Mouse (Mus musculus): ENCODE measurements at regions not wholly inside any gene's neighbourhood (a gene's known extent, or its start where the extent isn't known, plus 50 kb on each side); places are given as distances from the start of the nearest gene placed in this dataset.

- DNase-seq (ENCODE audit: low spot score), result no peak
Observed at GRCm38 (mm10) chr5:119289808-119290207, 380.7 kb upstream of the Tbx3 start.

- no peak for DNase-seq (ENCODE audit: low spot score)
Observed at GRCm38 (mm10) chr5:119292323-119292722, 378.1 kb upstream of the Tbx3 start.

- DNase-seq (ENCODE audit: low spot score), result no peak
Observed at GRCm38 (mm10) chr5:119292889-119293288, 377.6 kb upstream of the Tbx3 start.

- DNase-seq (ENCODE audit: low spot score), result no peak
Observed at GRCm38 (mm10) chr5:119299311-119299710, 371.2 kb upstream of the Tbx3 start.

- DNase-seq (ENCODE audit: low spot score), result no peak
Observed at GRCm38 (mm10) chr5:119300106-119300505, 370.4 kb upstream of the Tbx3 start.

- DNase-seq (ENCODE audit: low spot score), result no peak
Observed at GRCm38 (mm10) chr5:119301539-119301938, 368.9 kb upstream of the Tbx3 start.

GRCm38 (mm10) chr5:119304721-119305120 lies 365.7 kb upstream of the Tbx3 start:
- no peak for DNase-seq (ENCODE audit: low spot score)

GRCm38 (mm10) chr5:119307768-119308167 lies 362.7 kb upstream of the Tbx3 start:
- DNase-seq (ENCODE audit: low spot score), result no peak

GRCm38 (mm10) chr5:119310178-119310930 lies 360.1 kb upstream of the Tbx3 start:
- DNase-seq (ENCODE audit: low spot score), result no peak

GRCm38 (mm10) chr5:119312808-119313207 lies 357.7 kb upstream of the Tbx3 start:
- no peak for DNase-seq (ENCODE audit: low spot score)

- DNase-seq (ENCODE audit: low spot score), result no peak
Observed at GRCm38 (mm10) chr5:119315149-119315548, 355.3 kb upstream of the Tbx3 start.

- DNase-seq (ENCODE audit: low spot score), result no peak
Observed at GRCm38 (mm10) chr5:119317617-119318016, 352.9 kb upstream of the Tbx3 start.

GRCm38 (mm10) chr5:119321368-119322144 lies 348.9 kb upstream of the Tbx3 start:
- no peak for DNase-seq (ENCODE audit: low spot score)

GRCm38 (mm10) chr5:119322411-119322810 lies 348.1 kb upstream of the Tbx3 start:
- DNase-seq (ENCODE audit: low spot score), result no peak

- no peak for DNase-seq (ENCODE audit: low spot score)
Observed at GRCm38 (mm10) chr5:119325681-119326255, 344.7 kb upstream of the Tbx3 start.

GRCm38 (mm10) chr5:119326895-119327294 lies 343.6 kb upstream of the Tbx3 start:
- no peak for DNase-seq (ENCODE audit: low spot score)

- no peak for DNase-seq (ENCODE audit: low spot score)
Observed at GRCm38 (mm10) chr5:119328971-119329370, 341.5 kb upstream of the Tbx3 start.

- DNase-seq (ENCODE audit: low spot score), result no peak
Observed at GRCm38 (mm10) chr5:119329371-119329770, 341.1 kb upstream of the Tbx3 start.

- DNase-seq (ENCODE audit: low spot score), result no peak
Observed at GRCm38 (mm10) chr5:119329860-119330259, 340.6 kb upstream of the Tbx3 start.

- DNase-seq (ENCODE audit: low spot score), result no peak
Observed at GRCm38 (mm10) chr5:119331461-119331860, 339.0 kb upstream of the Tbx3 start.

GRCm38 (mm10) chr5:119332621-119333020 lies 337.8 kb upstream of the Tbx3 start:
- DNase-seq (ENCODE audit: low spot score), result no peak

GRCm38 (mm10) chr5:119335211-119335610 lies 335.3 kb upstream of the Tbx3 start:
- DNase-seq (ENCODE audit: low spot score), result no peak

- DNase-seq (ENCODE audit: low spot score), result no peak
Observed at GRCm38 (mm10) chr5:119335979-119336378, 334.5 kb upstream of the Tbx3 start.

Data from gastrocnemius, adult 18-20 months (tissue).